Comparison of ENCODE assay signal across 20 mouse cellular contexts in genomic region chr8:104411468-104411867, GRCm38 (mm10). TPM values are rescaled to one million over a fixed set of nuclear protein-coding genes. Genes with fewer than 3 reads are reported as not detected.
A peak's percentile ranks its signal among the peaks of the same experiment; 100 is the strongest.
DNase-seq lines count a peak whose midpoint lies in the region; ATAC-seq and TF ChIP-seq lines count a peak whose summit lies in the region.
"Had no signal": no experiment of that assay in that cellular context is flagged by ENCODE, and none has a peak within 500 bp of the region (broad histone marks: within the 10 kb centered on the region; RNA-seq: fewer than 3 reads in every experiment).

No protein-coding gene starts in this region.

- no peak overlapping the region for H3K4me3 ChIP-seq in ES-E14 (ENCODE audit: insufficient read depth in 1 of 2, low read depth in 1 of 2, low read length in 2 of 2, poor library complexity in 1 of 2, severe bottlenecking in 1 of 2)
- H3K4me3 ChIP-seq in embryonic fibroblast, embryonic 13.5 days (ENCODE audit: insufficient read depth, low read length): no peak overlapping the region
- H3K4me3 ChIP-seq in left cerebral cortex, adult 2 months: no peak overlapping the region
- H3K4me3 ChIP-seq in forebrain, embryonic 12.5 days (replicated peaks): no peak overlapping the region
- no peak overlapping the region for H3K4me3 ChIP-seq in hindbrain, embryonic 12.5 days
- no peak overlapping the region for H3K4me3 ChIP-seq in hindbrain, embryonic 13.5 days
- H3K4me3 ChIP-seq: erythroblast, embryonic 14.5 days; heart, embryonic 15.5 days; lung, embryonic 15.5 days; megakaryocyte, embryonic 14.5 days; neural tube, embryonic 13.5 days had no signal

- in situ Hi-C loops in ES-E14 (cut with MboI; ENCODE audit: low sequenced_read_pairs in 2 of 2, unreplicated experiment in 2 of 2): no loop called here

- TF ChIP-seq POLR2A in embryonic fibroblast, embryonic 13.5 days (IDR thresholded peaks at IDR 0.05; ENCODE audit: low read depth, low read length): no peak

- intact Hi-C loops in left cerebral cortex, adult 2 months (cut with DNase I): loop anchor here (1.0 to 5.0 kb wide), 3 partner anchors 25 to 131 kb away; no protein-coding TSS in a partner anchor

- 95% methylated on average over 3 of the region's 3 CpGs for WGBS in forebrain, embryonic 12.5 days
- WGBS in hindbrain, embryonic 12.5 days: 93% methylated on average over 3 of the region's 3 CpGs
- WGBS in hindbrain, embryonic 13.5 days: 90% methylated on average over 3 of the region's 3 CpGs

- no peak overlapping the region for H3K9ac ChIP-seq in ES-E14 (ENCODE audit: insufficient read depth, low read depth, low read length, poor library complexity, severe bottlenecking)
- H3K9ac ChIP-seq in forebrain, embryonic 12.5 days: no peak overlapping the region
- no peak overlapping the region for H3K9ac ChIP-seq in hindbrain, embryonic 12.5 days
- no peak overlapping the region for H3K9ac ChIP-seq in hindbrain, embryonic 13.5 days
- H3K9ac ChIP-seq: heart, embryonic 15.5 days; hindbrain, embryonic 14.5 days; lung, embryonic 15.5 days; neural tube, embryonic 13.5 days had no signal

- H3K4me1 ChIP-seq in ES-E14 (ENCODE audit: control insufficient read depth in 2 of 2, insufficient read depth in 2 of 2, low read length in 2 of 2, poor library complexity in 1 of 2): peaks cover 0 to 14% of the 10 kb centered on the region in 2 experiments; a peak in 2 of 4 replicates
- H3K4me1 ChIP-seq in embryonic fibroblast, embryonic 13.5 days (ENCODE audit: control insufficient read depth, insufficient read depth, low read length): peaks cover 29% of the 10 kb centered on the region
- peaks cover 5% of the 10 kb centered on the region; the same call in 1 of the 2 replicates for H3K4me1 ChIP-seq in forebrain, embryonic 12.5 days
- no peaks in the 10 kb centered on the region for H3K4me1 ChIP-seq in hindbrain, embryonic 12.5 days
- no peaks in the 10 kb centered on the region for H3K4me1 ChIP-seq in hindbrain, embryonic 13.5 days (replicated peaks)
- H3K4me1 ChIP-seq: lung, embryonic 15.5 days; neural tube, embryonic 13.5 days had no signal

- no peaks in the 10 kb centered on the region for H3K27me3 ChIP-seq in forebrain, embryonic 12.5 days
- H3K27me3 ChIP-seq in hindbrain, embryonic 12.5 days: no peaks in the 10 kb centered on the region
- H3K27me3 ChIP-seq in hindbrain, embryonic 13.5 days: no peaks in the 10 kb centered on the region
- H3K27me3 ChIP-seq: heart, embryonic 15.5 days; lung, embryonic 15.5 days; neural tube, embryonic 13.5 days had no signal

- H3K4me2 ChIP-seq in forebrain, embryonic 12.5 days: no peak overlapping the region
- no peak overlapping the region for H3K4me2 ChIP-seq in hindbrain, embryonic 12.5 days (replicated peaks)
- H3K4me2 ChIP-seq in hindbrain, embryonic 13.5 days: no peak overlapping the region
- H3K4me2 ChIP-seq: heart, embryonic 15.5 days; hindbrain, embryonic 14.5 days; liver, embryonic 11.5 days; lung, embryonic 15.5 days; neural tube, embryonic 13.5 days had no signal

- no peak for ATAC-seq in forebrain, embryonic 12.5 days (ENCODE audit: low FRiP score)
- no peak for ATAC-seq in hindbrain, embryonic 12.5 days (ENCODE audit: low FRiP score)
- no peak for ATAC-seq in hindbrain, embryonic 13.5 days (ENCODE audit: low FRiP score)
- ATAC-seq: forebrain, embryonic 16.5 days; intestine, postnatal 0 days had no signal

- TF ChIP-seq CTCF in embryonic fibroblast, embryonic 13.5 days (IDR thresholded peaks at IDR 0.05; ENCODE audit: borderline replicate concordance, insufficient read depth, low read length): no peak
- TF ChIP-seq CTCF in left cerebral cortex, adult 2 months (IDR thresholded peaks at IDR 0.05): no peak

- no peak for DNase-seq in ES-E14 (ENCODE audit: low read depth, low spot score)
- DNase-seq in left cerebral cortex, adult 2 months (ENCODE audit: extremely low spot score in 1 of 2, low spot score in 2 of 2): peak; percentile 60 to 70
- peak; percentile 80 to 90 for DNase-seq in right cerebral cortex, postnatal 10 days (ENCODE audit: low spot score in 2 of 2)
- DNase-seq: adrenal gland, postnatal 14 days; cerebellum, adult 9-11 months; kidney, postnatal 10 days had no signal

- H3K9me3 ChIP-seq in ES-E14 (ENCODE audit: control insufficient read depth, insufficient read depth, low read depth, low read length): no peaks in the 10 kb centered on the region
- no peaks in the 10 kb centered on the region for H3K9me3 ChIP-seq in forebrain, embryonic 12.5 days
- no peaks in the 10 kb centered on the region for H3K9me3 ChIP-seq in hindbrain, embryonic 12.5 days (replicated peaks)
- H3K9me3 ChIP-seq in hindbrain, embryonic 13.5 days: no peaks in the 10 kb centered on the region
- H3K9me3 ChIP-seq: heart, embryonic 15.5 days; lung, embryonic 15.5 days; neural tube, embryonic 13.5 days had no signal

- peak overlapping the region; percentile 8; the same call in 1 of the 2 replicates for H3K27ac ChIP-seq in ES-E14 (ENCODE audit: insufficient read depth, low read depth, low read length, poor library complexity, severe bottlenecking)
- peak overlapping the region; percentile 94 for H3K27ac ChIP-seq in embryonic fibroblast, embryonic 13.5 days (ENCODE audit: insufficient read depth, low read length)
- peak overlapping the region; percentile 86 for H3K27ac ChIP-seq in left cerebral cortex, adult 2 months
- no peak overlapping the region for H3K27ac ChIP-seq in forebrain, embryonic 12.5 days
- H3K27ac ChIP-seq in hindbrain, embryonic 12.5 days: no peak overlapping the region
- no peak overlapping the region for H3K27ac ChIP-seq in hindbrain, embryonic 13.5 days
- H3K27ac ChIP-seq: heart, embryonic 15.5 days; hindbrain, embryonic 14.5 days; lung, embryonic 15.5 days; neural tube, embryonic 13.5 days; stomach, postnatal 0 days had no signal

- H3K36me3 ChIP-seq in ES-E14 (ENCODE audit: control insufficient read depth, insufficient read depth, low read length, poor library complexity, severe bottlenecking): no peaks in the 10 kb centered on the region; the same call in 1 of the 2 replicates
- H3K36me3 ChIP-seq in forebrain, embryonic 12.5 days (replicated peaks): no peaks in the 10 kb centered on the region
- no peaks in the 10 kb centered on the region for H3K36me3 ChIP-seq in hindbrain, embryonic 12.5 days
- H3K36me3 ChIP-seq in hindbrain, embryonic 13.5 days: 0 out of 2 replicates have a peak, but pooled peaks cover 3% of the 10 kb centered on the region
- H3K36me3 ChIP-seq: lung, embryonic 15.5 days had no signal

TF ChIP-seq in ES-E14, 5 proteins besides CTCF, POLR2A, EP300 and RAD21:
- TF ChIP-seq HCFC1 (IDR thresholded peaks at IDR 0.05; ENCODE audit: borderline replicate concordance, insufficient read depth, low read length) (no peak), ZC3H11A (IDR thresholded peaks at IDR 0.05; ENCODE audit: borderline replicate concordance, low read depth, low read length) (no peak), MAFK (IDR thresholded peaks at IDR 0.05; ENCODE audit: insufficient read depth, low read depth, low read length) (no peak), CHD2 (IDR thresholded peaks at IDR 0.05; ENCODE audit: low read depth, low read length) (no peak), ZNF384 (IDR thresholded peaks at IDR 0.05; ENCODE audit: low read depth, low read length) (no peak)
TF ChIP-seq in ES-E14: peak in this region for 0.

RNA-seq across cellular contexts. Expression of gene Cmtm4, which starts 15.9 kb away (rescaled TPM):
- 20.5 and 21.3 TPM in 2 replicates for total RNA-seq in ES-E14 (2012; rRNA removed)
- 28.2 and 29.1 TPM in 2 replicates for polyA plus RNA-seq in embryonic fibroblast, embryonic 13.5 days (2011; ENCODE audit: insufficient read length, low read depth, missing spikeins)
- 10 to 100 TPM; 86.7 to 87.4 TPM for total RNA-seq in left cerebral cortex, adult 2 months (2021)
- polyA plus RNA-seq in forebrain, embryonic 12.5 days (2016; fragmentation: Nextera tagmentation; extraction: Ambion mirVana): 3.3 and 3.5 TPM in 2 replicates
- 2.3 and 2.4 TPM in 2 replicates for polyA plus RNA-seq in hindbrain, embryonic 12.5 days (2016; fragmentation: Nextera tagmentation; extraction: Ambion mirVana)
- polyA plus RNA-seq in hindbrain, embryonic 13.5 days (2015; fragmentation: Nextera tagmentation; extraction: Ambion mirVana): 2.1 and 2.3 TPM in 2 replicates

RNA-seq across cellular contexts. Expression of gene Dync1li2, which starts 31.4 kb away (rescaled TPM):
- total RNA-seq in ES-E14 (2012; rRNA removed): 27.5 and 28.9 TPM in 2 replicates
- 106 and 135 TPM in 2 replicates for polyA plus RNA-seq in embryonic fibroblast, embryonic 13.5 days (2011; ENCODE audit: insufficient read length, low read depth, missing spikeins)
- 100 to 1,000 TPM; 279 to 326 TPM for total RNA-seq in left cerebral cortex, adult 2 months (2021)
- 129 and 136 TPM in 2 replicates for polyA plus RNA-seq in forebrain, embryonic 12.5 days (2016; fragmentation: Nextera tagmentation; extraction: Ambion mirVana)
- polyA plus RNA-seq in hindbrain, embryonic 12.5 days (2016; fragmentation: Nextera tagmentation; extraction: Ambion mirVana): 131 and 135 TPM in 2 replicates
- 115 and 120 TPM in 2 replicates for polyA plus RNA-seq in hindbrain, embryonic 13.5 days (2015; fragmentation: Nextera tagmentation; extraction: Ambion mirVana)

Comparison
In these comparisons a context has a peak if more than half of its experiments do, and no peak if none do; other contexts are left out.
1. H3K27ac ChIP-seq: peak in ES-E14 (single experiment), embryonic fibroblast, embryonic 13.5 days (single experiment) and left cerebral cortex, adult 2 months (single experiment); none in forebrain, embryonic 12.5 days (single experiment), hindbrain, embryonic 12.5 days (single experiment) and hindbrain, embryonic 13.5 days (single experiment).